Comparison of ENCODE assay signal across 13 mouse cellular contexts in the genomic region with DNA sequence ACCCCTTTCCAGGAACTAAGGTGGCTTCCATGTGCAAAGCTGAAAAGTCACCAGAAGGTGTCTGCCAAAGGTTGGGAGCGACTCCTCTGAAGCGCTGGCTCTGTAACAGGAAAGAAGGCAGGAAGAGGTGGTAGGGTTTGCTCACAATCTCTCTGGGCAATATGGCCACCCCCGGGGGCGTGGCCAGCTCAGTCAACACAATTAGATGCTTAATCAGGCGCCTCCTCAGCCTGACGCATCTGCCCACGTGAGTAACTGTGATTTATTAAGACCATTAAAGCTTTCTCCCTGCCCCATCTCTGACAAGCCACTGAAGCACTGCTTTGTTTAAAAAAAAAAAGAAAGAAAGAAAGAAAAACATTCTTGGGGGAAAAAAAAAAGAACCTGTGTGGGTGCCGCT. TPM values are rescaled to one million over a fixed set of nuclear protein-coding genes. Genes with fewer than 3 reads are reported as not detected.
DNase-seq lines count a peak whose midpoint lies in the region; ATAC-seq lines count a peak whose summit lies in the region.
"Had no signal": no experiment of that assay in that cellular context is flagged by ENCODE, and none has a peak within 500 bp of the region (broad histone marks: within the 10 kb centered on the region; RNA-seq: fewer than 3 reads in every experiment).

No protein-coding gene starts in this region.

- DNase-seq in midbrain, embryonic 14.5 days, result peak; percentile 27
- DNase-seq in midbrain, embryonic 11.5 days (ENCODE audit: low spot score, missing footprints), result no peak
- peak; percentile 64 for DNase-seq in NIH3T3 (ENCODE audit: low read depth)
- DNase-seq in frontal cortex, postnatal 14 days (ENCODE audit: low spot score in 2 of 2), result no peak
- DNase-seq: layer of hippocampus, adult 9-11 months; thymus, adult 2 months had no signal

- H3K36me3 ChIP-seq in midbrain, embryonic 14.5 days (ENCODE audit: control insufficient read depth, insufficient read depth, low read length), result no peaks in the 10 kb centered on the region
- no peaks in the 10 kb centered on the region for H3K36me3 ChIP-seq in midbrain, embryonic 11.5 days (ENCODE audit: control insufficient read depth, insufficient read depth, low read length)
- H3K36me3 ChIP-seq in intestine, embryonic 15.5 days, result no peaks in the 10 kb centered on the region
- no peaks in the 10 kb centered on the region; the same call in 1 of the 2 replicates for H3K36me3 ChIP-seq in stomach, embryonic 14.5 days (ENCODE audit: control insufficient read depth, insufficient read depth, low read length)
- H3K36me3 ChIP-seq: embryonic facial prominence, embryonic 13.5 days; midbrain, embryonic 13.5 days had no signal

- WGBS in midbrain, embryonic 14.5 days, result 63% methylated on average over 8 of the region's 8 CpGs
- WGBS in midbrain, embryonic 11.5 days, result 70% methylated on average over 8 of the region's 8 CpGs
- WGBS in intestine, embryonic 15.5 days, result 40% methylated on average over 8 of the region's 8 CpGs
- 41% methylated on average over 8 of the region's 8 CpGs for WGBS in stomach, embryonic 14.5 days

- H3K9ac ChIP-seq in midbrain, embryonic 14.5 days (replicated peaks; ENCODE audit: low read length), result no peak overlapping the region
- no peak overlapping the region for H3K9ac ChIP-seq in midbrain, embryonic 11.5 days (ENCODE audit: low read length)
- H3K9ac ChIP-seq in intestine, embryonic 15.5 days, result no peak overlapping the region
- H3K9ac ChIP-seq in stomach, embryonic 14.5 days (replicated peaks; ENCODE audit: low read depth, low read length), result no peak overlapping the region
- H3K9ac ChIP-seq: embryonic facial prominence, embryonic 13.5 days; liver, embryonic 14.5 days; midbrain, embryonic 13.5 days had no signal

- peaks cover 12% of the 10 kb centered on the region; the same call in 1 of the 2 replicates for H3K4me1 ChIP-seq in midbrain, embryonic 14.5 days (ENCODE audit: control insufficient read depth, insufficient read depth, low read length)
- peaks cover 13% of the 10 kb centered on the region; the same call in 1 of the 2 replicates for H3K4me1 ChIP-seq in midbrain, embryonic 11.5 days (ENCODE audit: control insufficient read depth, insufficient read depth, low read length)
- H3K4me1 ChIP-seq in intestine, embryonic 15.5 days (replicated peaks), result peaks cover 68% of the 10 kb centered on the region
- peaks cover 54% of the 10 kb centered on the region for H3K4me1 ChIP-seq in stomach, embryonic 14.5 days (ENCODE audit: control insufficient read depth, insufficient read depth, low read length)

- no peaks in the 10 kb centered on the region for H3K27me3 ChIP-seq in midbrain, embryonic 14.5 days (ENCODE audit: control insufficient read depth, insufficient read depth, low read length)
- H3K27me3 ChIP-seq in midbrain, embryonic 11.5 days (ENCODE audit: control insufficient read depth, insufficient read depth, low read length), result peaks cover 7% of the 10 kb centered on the region
- no peaks in the 10 kb centered on the region for H3K27me3 ChIP-seq in intestine, embryonic 15.5 days (replicated peaks)
- H3K27me3 ChIP-seq in stomach, embryonic 14.5 days (ENCODE audit: control insufficient read depth, insufficient read depth, low read length), result no peaks in the 10 kb centered on the region
- H3K27me3 ChIP-seq: embryonic facial prominence, embryonic 13.5 days had no signal

- no peak overlapping the region for H3K27ac ChIP-seq in midbrain, embryonic 14.5 days (replicated peaks; ENCODE audit: low read depth, low read length)
- H3K27ac ChIP-seq in midbrain, embryonic 11.5 days (ENCODE audit: low read depth, low read length), result no peak overlapping the region
- peak overlapping the region; percentile 60; the same call in 1 of the 2 replicates for H3K27ac ChIP-seq in intestine, embryonic 15.5 days
- H3K27ac ChIP-seq in stomach, embryonic 14.5 days (ENCODE audit: low read length), result peak overlapping the region; percentile 83
- H3K27ac ChIP-seq: embryonic facial prominence, embryonic 13.5 days; liver, embryonic 14.5 days; midbrain, embryonic 13.5 days had no signal

- no peak overlapping the region for H3K4me2 ChIP-seq in midbrain, embryonic 14.5 days (ENCODE audit: low read length)
- no peak overlapping the region for H3K4me2 ChIP-seq in midbrain, embryonic 11.5 days
- H3K4me2 ChIP-seq in intestine, embryonic 15.5 days (replicated peaks), result no peak overlapping the region
- no peak overlapping the region for H3K4me2 ChIP-seq in stomach, embryonic 14.5 days (replicated peaks; ENCODE audit: low read depth, low read length)
- H3K4me2 ChIP-seq: embryonic facial prominence, embryonic 13.5 days; midbrain, embryonic 13.5 days had no signal

- no peak overlapping the region for H3K4me3 ChIP-seq in midbrain, embryonic 14.5 days (replicated peaks; ENCODE audit: low read depth, low read length)
- no peak overlapping the region for H3K4me3 ChIP-seq in midbrain, embryonic 11.5 days (ENCODE audit: low read depth, low read length)
- no peak overlapping the region for H3K4me3 ChIP-seq in intestine, embryonic 15.5 days (replicated peaks)
- no peak overlapping the region for H3K4me3 ChIP-seq in stomach, embryonic 14.5 days (ENCODE audit: low read depth, low read length)
- H3K4me3 ChIP-seq: embryonic facial prominence, embryonic 13.5 days; midbrain, embryonic 13.5 days had no signal

- no peak for ATAC-seq in midbrain, embryonic 14.5 days (ENCODE audit: low FRiP score, low TSS enrichment)
- ATAC-seq in midbrain, embryonic 11.5 days (ENCODE audit: low FRiP score), result no peak
- ATAC-seq in intestine, embryonic 15.5 days, result no peak
- no peak for ATAC-seq in stomach, embryonic 14.5 days (ENCODE audit: insufficient number of reproducible peaks, insufficient read depth, low FRiP score, low read depth)
- no peak for ATAC-seq in megakaryocyte-erythroid progenitor cell, adult 5-6 weeks (replicated peaks; ENCODE audit: low FRiP score, low TSS enrichment, poor library complexity, severe bottlenecking)
- ATAC-seq: midbrain, embryonic 13.5 days had no signal

- H3K9me3 ChIP-seq in midbrain, embryonic 14.5 days (ENCODE audit: control insufficient read depth, low read length), result no peaks in the 10 kb centered on the region
- no peaks in the 10 kb centered on the region for H3K9me3 ChIP-seq in midbrain, embryonic 11.5 days (ENCODE audit: control insufficient read depth, low read length)
- no peaks in the 10 kb centered on the region for H3K9me3 ChIP-seq in intestine, embryonic 15.5 days
- H3K9me3 ChIP-seq in stomach, embryonic 14.5 days (ENCODE audit: control insufficient read depth, low read depth, low read length), result no peaks in the 10 kb centered on the region
- H3K9me3 ChIP-seq: embryonic facial prominence, embryonic 13.5 days; midbrain, embryonic 13.5 days had no signal

RNA-seq across cellular contexts. Expression of a gene that starts 22.1 kb away (rescaled TPM):
- 14.5 and 15.1 TPM in 2 replicates for polyA plus RNA-seq in midbrain, embryonic 14.5 days (2014; fragmentation: Nextera tagmentation; extraction: Ambion mirVana)
- 6.7 and 7.3 TPM in 2 replicates for polyA plus RNA-seq in midbrain, embryonic 11.5 days (2014; fragmentation: Nextera tagmentation; extraction: Ambion mirVana)
- polyA plus RNA-seq in intestine, embryonic 15.5 days (2015; fragmentation: Nextera tagmentation; extraction: Ambion mirVana), result 9.6 and 10.8 TPM in 2 replicates
- polyA plus RNA-seq in stomach, embryonic 14.5 days (2014; fragmentation: Nextera tagmentation; extraction: Ambion mirVana), result 14.5 and 16.0 TPM in 2 replicates
- total RNA-seq in megakaryocyte-erythroid progenitor cell, adult 5-6 weeks (2014; fragmentation: Nextera tagmentation), result 0.30 TPM in 1 of 2 replicates, not detected in the other
- not detected in 2 replicates for total RNA-seq in megakaryocyte-erythroid progenitor cell, adult 5-6 weeks (2017)
- total RNA-seq: MEL had no signal

Comparison
In these comparisons a context has a peak if more than half of its experiments do, and no peak if none do; other contexts are left out.
1. DNase-seq: peak in midbrain, embryonic 14.5 days (single experiment) and NIH3T3 (single experiment); none in midbrain, embryonic 11.5 days (single experiment) and frontal cortex, postnatal 14 days (0 of 2).
2. H3K27ac ChIP-seq: peak in intestine, embryonic 15.5 days (single experiment) and stomach, embryonic 14.5 days (single experiment); none in midbrain, embryonic 14.5 days (single experiment) and midbrain, embryonic 11.5 days (single experiment).